Mouse (Mus musculus): ENCODE measurements around the gene Slc5a7.

GRCm38 (mm10) chr17:54343395-54343794 is 44.6 kb upstream of the Slc5a7 start:
- TF ChIP-seq EP300 (IDR thresholded peaks at IDR 0.05; ENCODE audit: low read depth): no peak
- peak; percentile 54 for TF ChIP-seq CTCF (IDR thresholded peaks at IDR 0.05; ENCODE audit: low read depth)

Data from liver, postnatal 0 days (tissue).